ENCODE assay signal across 8 mouse cellular contexts in genomic region chr17:87024491-87025242, GRCm38 (mm10). TPM values are rescaled to one million over a fixed set of nuclear protein-coding genes. Genes with fewer than 3 reads are reported as not detected.
DNase-seq lines count a peak whose midpoint lies in the region; ATAC-seq and TF ChIP-seq lines count a peak whose summit lies in the region.

No protein-coding gene starts in this region.

- peak overlapping the region; percentile 96 for H3K4me3 ChIP-seq in gastrocnemius, adult 2 months
- peak overlapping the region; percentile 82 for H3K4me3 ChIP-seq in cortical plate, adult 2 months (ENCODE audit: insufficient read depth, low read length)
- H3K4me3 ChIP-seq in midbrain, embryonic 15.5 days = peak overlapping the region; percentile 99

- peak overlapping the region; percentile 83 for H3K9ac ChIP-seq in midbrain, embryonic 15.5 days

- DNase-seq in gastrocnemius, adult 2 months = no peak
- no peak for DNase-seq in gastrocnemius, postnatal 10 days
- DNase-seq in 3T3-L1 (ENCODE audit: low read depth, low spot score) = peak; percentile 25
- no peak for DNase-seq in frontal cortex, postnatal 14 days (ENCODE audit: low spot score in 2 of 2)
- no peak for DNase-seq in ovary, adult 18-20 months (ENCODE audit: low spot score)

- H3K27me3 ChIP-seq in midbrain, embryonic 15.5 days (replicated peaks) = no peaks in the 10 kb centered on the region

- H3K36me3 ChIP-seq in midbrain, embryonic 15.5 days (replicated peaks) = no peaks in the 10 kb centered on the region; the same call in 1 of the 2 replicates

- peak overlapping the region; percentile 93 for H3K27ac ChIP-seq in gastrocnemius, adult 2 months
- H3K27ac ChIP-seq in cortical plate, adult 2 months (ENCODE audit: insufficient read depth, low read length) = no peak overlapping the region
- H3K27ac ChIP-seq in midbrain, embryonic 15.5 days = no peak overlapping the region

- under 1% methylated on average over 55 of the region's 55 CpGs for WGBS in midbrain, embryonic 15.5 days

- peak overlapping the region; percentile 97 for H3K4me2 ChIP-seq in midbrain, embryonic 15.5 days

- TF ChIP-seq CTCF in gastrocnemius, adult 2 months (IDR thresholded peaks at IDR 0.05) = no peak
- TF ChIP-seq CTCF in cortical plate, adult 2 months (IDR thresholded peaks at IDR 0.05; ENCODE audit: extremely low read depth, insufficient read depth, low read length) = no peak

- H3K4me1 ChIP-seq in cortical plate, adult 2 months (ENCODE audit: control insufficient read depth, insufficient read depth, low read length) = peaks cover 2% of the 10 kb centered on the region; the same call in 1 of the 2 replicates
- peaks cover 18% of the 10 kb centered on the region for H3K4me1 ChIP-seq in midbrain, embryonic 15.5 days

- no peak for TF ChIP-seq POLR2A in cortical plate, adult 2 months (IDR thresholded peaks at IDR 0.05; ENCODE audit: extremely low read depth, insufficient read depth, low read length)

- intact Hi-C loops in gastrocnemius, adult 2 months (cut with DNase I) = loop anchor here (1.0 kb wide), 1 partner anchor 62 kb away; no protein-coding TSS in a partner anchor

- H3K9me3 ChIP-seq in midbrain, embryonic 15.5 days = no peaks in the 10 kb centered on the region

- ATAC-seq in inflammation-experienced regulatory T-cells, adult 6 months = peak; percentile 2
- ATAC-seq in midbrain, embryonic 15.5 days (replicated peaks) = peak; percentile 86

RNA-seq across cellular contexts. Expression of gene Pigf, which starts 0.5 kb away (rescaled TPM):
- total RNA-seq in gastrocnemius, adult 2 months (2021) = 1 to 10 TPM; 2.2 to 2.7 TPM
- total RNA-seq in gastrocnemius, postnatal 10 days (2021) = 1 to 10 TPM; 3.8 to 4.1 TPM
- 14.2 and 14.6 TPM in 2 replicates for polyA plus RNA-seq in cortical plate, adult 2 months (2012; rRNA removed)
- polyA plus RNA-seq in inflammation-experienced regulatory T-cells, adult 6 months (2017; shearing (Covaris generic)) = 10 to 100 TPM; 21.0 to 30.2 (median 28.9) TPM
- 28.1 and 29.0 TPM in 2 replicates for polyA plus RNA-seq in midbrain, embryonic 15.5 days (2015; fragmentation: Nextera tagmentation; extraction: Ambion mirVana)

RNA-seq across cellular contexts. Expression of gene Cript, which starts 0.7 kb away (rescaled TPM):
- 10 to 100 TPM; 46.1 to 51.7 TPM for total RNA-seq in gastrocnemius, adult 2 months (2021)
- total RNA-seq in gastrocnemius, postnatal 10 days (2021) = 10 to 100 TPM; 26.3 to 29.2 TPM
- polyA plus RNA-seq in cortical plate, adult 2 months (2012; rRNA removed) = 75.7 and 84.8 TPM in 2 replicates
- polyA plus RNA-seq in inflammation-experienced regulatory T-cells, adult 6 months (2017; shearing (Covaris generic)) = 100 to 1,000 TPM in 1 of 3 experiments, 10 to 100 TPM in 2; 94.9 to 127 (median 99.0) TPM
- 194 and 211 TPM in 2 replicates for polyA plus RNA-seq in midbrain, embryonic 15.5 days (2015; fragmentation: Nextera tagmentation; extraction: Ambion mirVana)
